Mouse (Mus musculus) layer of hippocampus, adult 18-20 months (tissue): ENCODE data around the gene Sptssa. TPM values are rescaled to one million over a fixed set of nuclear protein-coding genes. Genes with fewer than 3 reads are reported as not detected.

Source experiments
- microRNA-seq, 2 experiments: library from miRNA; unstranded; fragments of <30 nt; microRNA quantifications; one replicate each; pipeline ENCODE4 v1.2.0; 2021
- total RNA-seq, 2 experiments: library from RNA; stranded (reverse); gene quantifications; 2 replicates each; pipeline ENCODE4 v1.2.3; 2021

Sptssa gene
- total RNA-seq, 2 experiments from 2014 or later: 27.2 to 27.3 TPM

Small RNA genes within 50 kb of the gene (microRNA-seq; reads per million reads assigned to microRNA genes)
- gene Mir1892: 0 reads per million in 2 experiments

Other genes with a start within 250 kb of the Sptssa start
- 10 to 100 TPM; 36.3 to 39.3 TPM for gene Eapp, start 39.3 kb upstream of the Sptssa start, total RNA-seq
- gene Snx6, start 139.1 kb upstream of the Sptssa start, total RNA-seq: 10 to 100 TPM; 43.4 to 47.9 TPM
- 10 to 100 TPM; 94.7 to 95.9 TPM for gene Cfl2, start 206.3 kb upstream of the Sptssa start, total RNA-seq